Mouse (Mus musculus): ENCODE results near the gene Wtap.
"Not testable (repeated sequence)": the region's sequence is repeated elsewhere in the genome, so short reads cannot be mapped to it uniquely, and the experiment has no call there.

The Wtap gene

GRCm38 (mm10) chr17:12963476-12963875 is 30.5 kb downstream of the Wtap start:
- no peak for DNase-seq (ENCODE audit: low read depth)

GRCm38 (mm10) chr17:12960331-12960873 is 33.6 kb downstream of the Wtap start, which contains the start of gene Acat2:
TSS of gene Acat2 (minus strand) at chr17:12960747.
- peak; percentile 97 for DNase-seq (ENCODE audit: low read depth)

GRCm38 (mm10) chr17:12959377-12959776 is 34.6 kb downstream of the Wtap start:
- DNase-seq (ENCODE audit: low read depth) = not testable (repeated sequence)

GRCm38 (mm10) chr17:12956664-12957063 is 37.3 kb downstream of the Wtap start:
- no peak for DNase-seq (ENCODE audit: low read depth)

- no peak for DNase-seq (ENCODE audit: low read depth)
Observed at GRCm38 (mm10) chr17:12949669-12950068, 44.3 kb downstream of the Wtap start.

GRCm38 (mm10) chr17:12942459-12943162 is 51.4 kb downstream of the Wtap start:
- peak; percentile 14 for DNase-seq (ENCODE audit: low read depth)

GRCm38 (mm10) chr17:12941543-12942260 is 52.3 kb downstream of the Wtap start:
- DNase-seq (ENCODE audit: low read depth) = no peak

DNA sequence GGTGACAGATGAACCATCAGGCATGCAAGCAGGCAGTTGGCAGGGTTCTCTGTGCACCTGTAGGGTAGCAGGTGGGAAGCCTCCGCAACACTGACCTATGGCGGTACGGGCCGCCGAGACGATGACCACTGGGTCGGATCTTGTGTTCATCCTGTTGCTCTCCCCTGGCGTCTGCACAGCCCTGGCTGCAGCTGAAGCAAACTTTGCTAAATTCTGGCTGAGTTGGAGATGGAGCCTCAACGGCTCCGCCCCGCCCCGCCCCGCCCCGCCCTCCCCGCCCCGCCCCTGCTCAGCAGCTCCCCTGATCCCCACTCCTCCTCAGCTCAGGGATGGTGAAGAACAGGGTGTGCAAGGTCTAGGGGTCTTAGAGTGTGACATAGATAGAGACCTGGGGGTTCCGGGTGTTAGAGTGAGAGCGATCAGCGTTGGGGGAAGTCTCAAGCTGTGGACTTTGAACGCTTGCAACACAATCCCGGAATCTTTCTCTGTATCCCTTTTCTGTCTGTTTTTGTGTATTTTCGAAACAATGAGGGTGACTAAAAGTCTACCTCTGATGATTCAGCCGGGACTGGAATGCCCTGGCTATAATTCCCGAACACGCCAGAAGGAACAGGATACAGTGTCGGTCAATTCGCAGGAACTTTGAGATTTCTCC is 53.7 kb downstream of the Wtap start, which contains the start of gene Acat3:
TSS of gene Acat3 (minus strand) at position 450 of the 655 bp plus-strand sequence.
- peak; percentile 74 for DNase-seq (ENCODE audit: low read depth)

DNA sequence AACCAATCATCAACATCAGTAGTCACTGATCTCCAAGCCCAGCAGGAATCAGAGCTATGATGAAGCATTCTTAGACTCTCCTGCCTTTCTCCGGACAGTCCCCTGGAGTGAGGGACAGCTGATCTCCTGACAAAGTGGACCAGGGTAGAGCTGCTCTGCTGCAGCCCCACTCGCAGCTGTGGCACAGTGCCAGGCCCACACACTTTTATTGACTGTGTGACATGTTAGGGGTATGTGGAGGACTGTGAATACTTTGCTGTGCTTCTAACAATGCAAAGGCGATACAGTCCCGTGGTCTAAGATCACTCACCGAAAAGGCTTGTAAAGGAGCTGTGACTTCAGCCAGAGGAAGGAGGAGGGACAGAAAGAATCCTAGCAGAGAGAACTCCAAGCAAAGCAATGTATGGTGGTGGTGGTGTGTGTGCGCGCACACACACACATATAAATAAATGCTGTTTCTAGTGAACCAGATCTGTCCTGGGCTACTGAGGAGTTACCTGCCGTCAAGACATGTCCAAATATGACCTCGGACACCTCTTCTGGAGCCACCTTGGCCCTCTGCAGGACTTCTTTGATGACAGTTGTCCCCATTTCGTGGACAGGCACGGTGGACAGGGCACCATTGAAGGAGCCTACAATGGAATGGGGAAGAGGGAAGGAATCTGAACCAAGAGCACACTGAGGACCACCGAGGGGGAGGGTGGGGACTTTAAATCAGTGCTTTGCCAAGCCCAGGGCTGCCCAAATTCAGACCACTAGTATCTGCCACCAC is 54.4 kb downstream of the Wtap start:
- DNase-seq (ENCODE audit: low read depth) = not testable (repeated sequence)

GRCm38 (mm10) chr17:12938077-12938476 is 55.9 kb downstream of the Wtap start:
- no peak for DNase-seq (ENCODE audit: low read depth)

GRCm38 (mm10) chr17:12937412-12937970 is 56.5 kb downstream of the Wtap start:
- DNase-seq (ENCODE audit: low read depth) = peak; percentile 16

- DNase-seq (ENCODE audit: low read depth) = no peak
Observed at GRCm38 (mm10) chr17:12935719-12936118, 58.2 kb downstream of the Wtap start.

DNA sequence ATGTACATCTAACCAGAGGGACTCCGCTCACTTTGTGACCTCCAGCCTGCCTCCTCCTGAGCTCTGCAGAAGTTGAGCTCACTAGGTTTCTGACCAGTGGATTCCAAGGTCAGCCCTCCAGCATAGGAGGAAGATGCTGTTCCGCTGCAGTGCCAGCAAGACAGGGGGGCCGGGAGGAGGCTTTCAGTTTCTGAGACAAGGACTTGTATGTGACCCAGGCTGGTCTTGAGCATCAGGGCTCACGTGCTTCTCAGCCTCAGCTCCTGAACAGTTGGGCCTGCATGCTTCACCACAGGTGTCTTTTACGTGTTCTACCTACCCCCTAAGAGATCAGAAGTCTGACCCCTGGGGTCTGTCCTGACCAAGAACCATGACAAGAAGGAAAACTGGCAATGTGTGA is 62.4 kb downstream of the Wtap start:
- DNase-seq (ENCODE audit: low read depth) = not testable (repeated sequence)

DNA sequence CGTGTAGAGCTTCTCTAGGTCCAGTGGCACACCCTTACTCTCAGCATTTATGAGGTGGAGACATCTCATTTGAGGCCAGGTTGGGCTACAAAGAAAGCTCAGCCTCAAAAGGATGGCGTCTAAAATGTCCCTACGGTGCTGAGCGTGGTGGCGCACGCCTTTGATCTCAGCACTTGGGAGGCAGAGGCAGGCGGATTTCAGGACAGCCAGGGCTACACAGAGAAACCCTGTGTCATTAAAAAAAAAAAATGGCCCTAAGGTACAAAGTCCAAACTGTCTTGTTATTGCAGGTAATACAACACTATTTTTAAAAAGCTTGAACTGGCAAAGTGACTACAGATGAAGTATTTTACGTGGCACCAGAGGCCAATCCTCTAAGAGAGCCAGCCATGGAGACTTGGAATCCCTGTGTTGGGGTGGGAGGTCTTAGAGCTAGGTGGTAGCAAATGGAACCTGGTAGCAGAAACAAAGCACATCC is 68.2 kb downstream of the Wtap start:
- DNase-seq (ENCODE audit: low read depth) = no peak

DNA sequence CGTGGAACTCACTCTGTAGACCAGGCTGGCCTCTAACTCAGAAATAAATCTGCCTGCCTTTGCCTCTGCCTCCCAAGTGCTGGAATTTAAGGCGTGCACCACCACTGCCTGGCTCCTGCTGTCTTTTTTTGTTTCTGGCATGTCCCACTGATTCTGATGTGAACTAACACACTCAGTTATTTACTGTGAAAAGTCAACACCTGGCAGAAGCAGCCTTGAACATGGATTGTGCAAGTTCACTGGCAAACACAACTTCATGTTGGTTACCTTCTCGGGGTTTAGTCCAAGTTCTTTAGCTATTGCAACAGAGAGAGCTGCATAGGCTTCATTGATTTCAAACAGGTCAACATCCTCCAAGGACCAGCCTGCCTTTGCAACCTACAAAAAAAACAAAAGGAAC is 69.0 kb downstream of the Wtap start:
- peak; percentile 59 for DNase-seq (ENCODE audit: low read depth)

DNA sequence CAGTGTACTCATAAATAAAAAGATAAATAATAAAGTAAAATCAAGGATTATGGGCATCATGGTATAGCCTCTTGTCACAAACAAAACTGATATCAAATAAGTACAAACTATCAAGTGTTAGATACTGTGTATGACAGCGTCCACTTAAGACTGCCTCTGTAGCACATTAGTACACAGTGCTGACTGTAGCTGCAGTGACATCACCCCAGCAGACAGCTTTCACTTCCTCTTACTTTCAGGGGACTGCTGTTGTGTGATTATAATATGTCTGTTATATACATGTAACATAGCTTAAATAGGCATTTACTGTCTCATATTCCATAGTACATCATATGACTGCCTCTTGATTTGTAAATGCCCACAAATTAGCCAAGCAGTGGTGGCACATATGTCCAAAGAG is 72.9 kb downstream of the Wtap start:
- DNase-seq (ENCODE audit: low read depth) = no peak
